Mouse (Mus musculus) embryonic fibroblast, embryonic 13.5 days (primary cell): Measurements from ENCODE around the gene Rnft1.

Source experiments
- CTCF ChIP-seq: IDR thresholded peaks from 2 replicates; pipeline ENCODE4 v1.5.1; 2011; ENCODE audit warnings: mild to moderate bottlenecking, control low read depth, low read length, moderate library complexity, borderline replicate concordance; ENCODE audit not compliant: insufficient read depth
- POLR2A ChIP-seq: IDR thresholded peaks from 2 replicates; pipeline ENCODE4 v1.6.1; 2011; ENCODE audit warnings: low read depth, mild to moderate bottlenecking, control low read depth, low read length, moderate library complexity

DNA sequence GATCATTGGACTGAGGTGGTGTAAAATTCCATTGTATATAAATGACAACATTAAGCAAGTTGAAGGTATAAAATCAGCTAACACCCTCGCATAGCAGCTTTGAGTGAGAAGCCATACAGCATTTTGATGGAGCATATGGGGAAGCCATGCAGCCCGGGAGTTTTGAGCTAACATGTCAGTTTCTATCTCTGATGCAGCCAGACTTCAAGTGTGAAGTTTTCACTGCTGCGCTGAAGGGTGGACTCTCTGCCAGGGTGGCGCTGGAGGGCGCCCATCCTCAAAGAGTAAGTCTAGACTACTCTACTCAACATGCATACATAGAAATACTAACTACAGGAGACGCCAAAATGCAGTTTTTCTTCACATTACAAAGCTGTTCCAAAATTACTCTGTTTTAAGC is 26.9 kb upstream of the Rnft1 start:
- no peak for TF ChIP-seq CTCF
- TF ChIP-seq POLR2A, result no peak
